10 mouse cellular contexts compared by ENCODE assay signal in genomic region chr4:124989787-124990253, GRCm38 (mm10). TPM values are rescaled to one million over a fixed set of nuclear protein-coding genes. Genes with fewer than 3 reads are reported as not detected.
DNase-seq lines count a peak whose midpoint lies in the region; ATAC-seq and TF ChIP-seq lines count a peak whose summit lies in the region.
"Had no signal": no experiment of that assay in that cellular context is flagged by ENCODE, and none has a peak within 500 bp of the region (broad histone marks: within the 10 kb centered on the region; RNA-seq: fewer than 3 reads in every experiment).

No protein-coding gene starts in this region.

- peaks cover 72% of the 10 kb centered on the region for H3K27me3 ChIP-seq in liver, embryonic 11.5 days (replicated peaks; ENCODE audit: control insufficient read depth, insufficient read depth, low read length)
- H3K27me3 ChIP-seq in embryonic facial prominence, embryonic 13.5 days: peaks cover 76% of the 10 kb centered on the region
- H3K27me3 ChIP-seq in intestine, postnatal 0 days (replicated peaks; ENCODE audit: control insufficient read depth, insufficient read depth, low read length): peaks cover 66% of the 10 kb centered on the region
- peaks cover 69% of the 10 kb centered on the region for H3K27me3 ChIP-seq in neural tube, embryonic 12.5 days (replicated peaks)

- H3K4me1 ChIP-seq in liver, embryonic 11.5 days (replicated peaks; ENCODE audit: control insufficient read depth, insufficient read depth, low read length): peaks cover 6% of the 10 kb centered on the region
- peaks cover 62% of the 10 kb centered on the region for H3K4me1 ChIP-seq in embryonic facial prominence, embryonic 13.5 days
- H3K4me1 ChIP-seq in intestine, postnatal 0 days (replicated peaks; ENCODE audit: control insufficient read depth, insufficient read depth, low read length): no peaks in the 10 kb centered on the region
- peaks cover 19% of the 10 kb centered on the region for H3K4me1 ChIP-seq in neural tube, embryonic 12.5 days

- H3K27ac ChIP-seq in liver, embryonic 11.5 days (ENCODE audit: low read depth, low read length): no peak overlapping the region
- H3K27ac ChIP-seq in embryonic facial prominence, embryonic 13.5 days: no peak overlapping the region
- H3K27ac ChIP-seq in intestine, postnatal 0 days (ENCODE audit: low read depth, low read length): no peak overlapping the region
- H3K27ac ChIP-seq in neural tube, embryonic 12.5 days: no peak overlapping the region

- no peaks in the 10 kb centered on the region for H3K9me3 ChIP-seq in liver, embryonic 11.5 days (ENCODE audit: control insufficient read depth, low read length)
- H3K9me3 ChIP-seq in embryonic facial prominence, embryonic 13.5 days: no peaks in the 10 kb centered on the region
- H3K9me3 ChIP-seq in intestine, postnatal 0 days (ENCODE audit: control insufficient read depth): no peaks in the 10 kb centered on the region
- no peaks in the 10 kb centered on the region for H3K9me3 ChIP-seq in neural tube, embryonic 12.5 days

- WGBS in liver, embryonic 11.5 days: 9% methylated on average over 20 of the region's 20 CpGs
- WGBS in embryonic facial prominence, embryonic 13.5 days: 2% methylated on average over 18 of the region's 20 CpGs
- WGBS in intestine, postnatal 0 days: 6% methylated on average over 20 of the region's 20 CpGs
- 3% methylated on average over 20 of the region's 20 CpGs for WGBS in neural tube, embryonic 12.5 days

- no peak for DNase-seq in liver, embryonic 11.5 days (ENCODE audit: low spot score)
- no peak for DNase-seq in liver
- DNase-seq in adrenal gland, postnatal 36 days: no peak
- no peak for DNase-seq in urinary bladder, postnatal 10 days (ENCODE audit: low spot score)
- DNase-seq: cerebellum, postnatal 14 days; heart, adult 18-20 months; left cerebral cortex, postnatal 4 days had no signal

- TF ChIP-seq CTCF in intestine, postnatal 0 days (IDR thresholded peaks at IDR 0.05; ENCODE audit: low read depth): no peak

- H3K9ac ChIP-seq in liver, embryonic 11.5 days (ENCODE audit: low read depth, low read length): no peak overlapping the region
- H3K9ac ChIP-seq in embryonic facial prominence, embryonic 13.5 days: peak overlapping the region; percentile 49; the same call in 1 of the 2 replicates
- H3K9ac ChIP-seq in intestine, postnatal 0 days (ENCODE audit: low read depth, low read length): no peak overlapping the region
- no peak overlapping the region for H3K9ac ChIP-seq in neural tube, embryonic 12.5 days

- no peaks in the 10 kb centered on the region for H3K36me3 ChIP-seq in liver, embryonic 11.5 days (ENCODE audit: control insufficient read depth, insufficient read depth, low read length)
- H3K36me3 ChIP-seq in embryonic facial prominence, embryonic 13.5 days: no peaks in the 10 kb centered on the region
- no peaks in the 10 kb centered on the region for H3K36me3 ChIP-seq in intestine, postnatal 0 days (ENCODE audit: control insufficient read depth, insufficient read depth)
- H3K36me3 ChIP-seq in neural tube, embryonic 12.5 days: no peaks in the 10 kb centered on the region

- 0 out of 2 replicates have a peak overlapping the region, but pooled peaks have one; percentile 8 for H3K4me3 ChIP-seq in liver, embryonic 11.5 days (ENCODE audit: low read depth, low read length)
- peak overlapping the region; percentile 12 for H3K4me3 ChIP-seq in embryonic facial prominence, embryonic 13.5 days
- H3K4me3 ChIP-seq in intestine, postnatal 0 days (ENCODE audit: low read depth, low read length): no peak overlapping the region
- no peak overlapping the region for H3K4me3 ChIP-seq in neural tube, embryonic 12.5 days

- ATAC-seq in liver, embryonic 11.5 days (replicated peaks; ENCODE audit: low FRiP score): no peak
- ATAC-seq in embryonic facial prominence, embryonic 13.5 days (ENCODE audit: insufficient number of reproducible peaks, insufficient read depth, low FRiP score, low TSS enrichment, low read depth): no peak
- no peak for ATAC-seq in intestine, postnatal 0 days
- ATAC-seq in neural tube, embryonic 12.5 days (ENCODE audit: low FRiP score, low read depth): 0 out of 2 replicates have a peak, but pooled peaks have one; percentile 21

- H3K4me2 ChIP-seq in liver, embryonic 11.5 days: peak overlapping the region; percentile 45
- H3K4me2 ChIP-seq in embryonic facial prominence, embryonic 13.5 days: peak overlapping the region; percentile 52
- 0 out of 2 replicates have a peak overlapping the region, but pooled peaks have one; percentile 13 for H3K4me2 ChIP-seq in intestine, postnatal 0 days (replicated peaks; ENCODE audit: low read depth)
- H3K4me2 ChIP-seq in neural tube, embryonic 12.5 days (replicated peaks): peak overlapping the region; percentile 36

RNA-seq across cellular contexts. Expression of gene Rspo1, which starts 3.6 kb away (rescaled TPM):
- 4.9 and 5.2 TPM in 2 replicates for polyA plus RNA-seq in liver, embryonic 11.5 days (2014; fragmentation: Nextera tagmentation; extraction: Ambion mirVana)
- polyA plus RNA-seq in embryonic facial prominence, embryonic 13.5 days (2015; fragmentation: Nextera tagmentation; extraction: Ambion mirVana): 18.8 and 21.2 TPM in 2 replicates
- 5.5 and 5.7 TPM in 2 replicates for polyA plus RNA-seq in intestine, postnatal 0 days (2015; fragmentation: Nextera tagmentation; extraction: Ambion mirVana)
- 1.3 and 4.6 TPM in 2 replicates for polyA plus RNA-seq in neural tube, embryonic 12.5 days (2016; fragmentation: Nextera tagmentation; extraction: Ambion mirVana)
- 1 to 10 TPM; 4.0 to 4.6 TPM for total RNA-seq in adrenal gland, postnatal 36 days (2021)

RNA-seq across cellular contexts. Expression of gene Gnl2, which starts 26.6 kb away (rescaled TPM):
- polyA plus RNA-seq in liver, embryonic 11.5 days (2014; fragmentation: Nextera tagmentation; extraction: Ambion mirVana): 106 and 107 TPM in 2 replicates
- polyA plus RNA-seq in embryonic facial prominence, embryonic 13.5 days (2015; fragmentation: Nextera tagmentation; extraction: Ambion mirVana): 111 and 112 TPM in 2 replicates
- polyA plus RNA-seq in intestine, postnatal 0 days (2015; fragmentation: Nextera tagmentation; extraction: Ambion mirVana): 28.6 and 30.9 TPM in 2 replicates
- polyA plus RNA-seq in neural tube, embryonic 12.5 days (2016; fragmentation: Nextera tagmentation; extraction: Ambion mirVana): 89.7 and 96.1 TPM in 2 replicates
- total RNA-seq in adrenal gland, postnatal 36 days (2021): 10 to 100 TPM; 44.9 to 63.1 TPM

RNA-seq across cellular contexts. Expression of gene Cdca8, which starts 50.7 kb away (rescaled TPM):
- 190 and 201 TPM in 2 replicates for polyA plus RNA-seq in liver, embryonic 11.5 days (2014; fragmentation: Nextera tagmentation; extraction: Ambion mirVana)
- polyA plus RNA-seq in embryonic facial prominence, embryonic 13.5 days (2015; fragmentation: Nextera tagmentation; extraction: Ambion mirVana): 133 and 141 TPM in 2 replicates
- 26.3 and 28.1 TPM in 2 replicates for polyA plus RNA-seq in intestine, postnatal 0 days (2015; fragmentation: Nextera tagmentation; extraction: Ambion mirVana)
- polyA plus RNA-seq in neural tube, embryonic 12.5 days (2016; fragmentation: Nextera tagmentation; extraction: Ambion mirVana): 121 TPM in 2 replicates
- 1 to 10 TPM; 5.7 to 7.6 TPM for total RNA-seq in adrenal gland, postnatal 36 days (2021)

RNA-seq across cellular contexts. Expression of gene 9930104L06Rik, which starts 53.0 kb away (rescaled TPM):
- 3.5 and 4.1 TPM in 2 replicates for polyA plus RNA-seq in liver, embryonic 11.5 days (2014; fragmentation: Nextera tagmentation; extraction: Ambion mirVana)
- 18.1 and 20.3 TPM in 2 replicates for polyA plus RNA-seq in embryonic facial prominence, embryonic 13.5 days (2015; fragmentation: Nextera tagmentation; extraction: Ambion mirVana)
- 4.3 and 4.7 TPM in 2 replicates for polyA plus RNA-seq in intestine, postnatal 0 days (2015; fragmentation: Nextera tagmentation; extraction: Ambion mirVana)
- 16.5 and 18.6 TPM in 2 replicates for polyA plus RNA-seq in neural tube, embryonic 12.5 days (2016; fragmentation: Nextera tagmentation; extraction: Ambion mirVana)
- total RNA-seq in adrenal gland, postnatal 36 days (2021): 10 to 100 TPM in 1 of 2 experiments, 1 to 10 TPM in 1; 9.8 to 17.9 TPM

Comparison
In these comparisons a context has a peak if more than half of its experiments do, and no peak if none do; other contexts are left out.
1. H3K4me3 ChIP-seq: peak in liver, embryonic 11.5 days (single experiment) and embryonic facial prominence, embryonic 13.5 days (single experiment); none in intestine, postnatal 0 days (single experiment) and neural tube, embryonic 12.5 days (single experiment).
2. Peak in every context shown above with its lines, with median percentiles within 50 percentile points of each other: H3K4me2 ChIP-seq.